Mouse (Mus musculus): ENCODE results near the gene Dlx2.

Gene Dlx2

GRCm38 (mm10) chr2:71511209-71511608, 35.3 kb downstream of the Dlx2 start:
- no peak for DNase-seq

GRCm38 (mm10) chr2:71504852-71505251, 41.7 kb downstream of the Dlx2 start:
- no peak for DNase-seq

GRCm38 (mm10) chr2:71499276-71500230, 47.0 kb downstream of the Dlx2 start:
- DNase-seq: no peak

- no peak for DNase-seq
Measured at GRCm38 (mm10) chr2:71497175-71497574, 49.4 kb downstream of the Dlx2 start.

GRCm38 (mm10) chr2:71494971-71495370, 51.6 kb downstream of the Dlx2 start:
- DNase-seq: no peak

GRCm38 (mm10) chr2:71494503-71494902, 52.1 kb downstream of the Dlx2 start:
- no peak for DNase-seq
